Mouse (Mus musculus) MEL (cell line): ENCODE results near the gene Phf20. TPM values are rescaled to one million over a fixed set of nuclear protein-coding genes. Genes with fewer than 3 reads are reported as not detected.
A peak's percentile ranks its signal among the peaks of the same experiment; 100 is the strongest.

ENCODE experiments used
- DNase-seq: peaks from one replicate; pipeline ENCODE4 v3.0.0; 2011; ENCODE audit warnings: low read depth, low spot score
- H3K27ac ChIP-seq: 2 replicates; pipeline ENCODE4 v1.5.1; 2012; ENCODE audit warnings: low read depth, mild to moderate bottlenecking, control low read depth, low read length, moderate library complexity; ENCODE audit not compliant: control insufficient read depth
- H3K27me3 ChIP-seq, 2 experiments: fragments of 150-350 bp in 1 of 2; sonication (generic) in 1 of 2; 2 replicates each; pipeline ENCODE4 v1.6.1; 2012; ENCODE audit warnings: low read length in 2 of 2, mild to moderate bottlenecking in 2 of 2, improper control_type of control experiment in 1 of 2, moderate library complexity in 1 of 2; ENCODE audit not compliant: insufficient read depth in 2 of 2, control insufficient read depth in 1 of 2
- H3K36me3 ChIP-seq, 2 experiments: 2 replicates each; pipeline ENCODE4 v1.6.1; 2012 to 2014; ENCODE audit warnings: low read length in 2 of 2, improper control_type of control experiment in 1 of 2, inconsistent platforms in 1 of 2, mild to moderate bottlenecking in 1 of 2; ENCODE audit not compliant: insufficient read depth in 2 of 2, control insufficient read depth in 1 of 2
- H3K4me1 ChIP-seq, 2 experiments: fragments of 150-350 bp in 1 of 2; sonication (generic) in 1 of 2; 2 replicates each; pipeline ENCODE4 v1.6.1; 2012; ENCODE audit warnings: low read length in 2 of 2, improper control_type of control experiment in 1 of 2, mild to moderate bottlenecking in 1 of 2; ENCODE audit not compliant: insufficient read depth in 2 of 2, control insufficient read depth in 1 of 2
- H3K4me3 ChIP-seq, 2 experiments: fragments of 150-350 bp in 1 of 2; sonication (generic) in 1 of 2; 2 replicates each; pipeline ENCODE4 v1.5.1; 2012; ENCODE audit warnings: low read depth in 2 of 2, low read length in 2 of 2, mild to moderate bottlenecking in 2 of 2, moderate library complexity in 2 of 2, control low read depth in 1 of 2, improper control_type of control experiment in 1 of 2; ENCODE audit not compliant: control insufficient read depth in 1 of 2, insufficient read depth in 1 of 2
- H3K79me2 ChIP-seq: 2 replicates; pipeline ENCODE4 v1.6.1; 2012; ENCODE audit warnings: mild to moderate bottlenecking, low read length, moderate library complexity; ENCODE audit not compliant: control insufficient read depth, poor library complexity, insufficient read depth
- H3K9ac ChIP-seq: 2 replicates; pipeline ENCODE4 v1.6.1; 2012; ENCODE audit warnings: low read depth, mild to moderate bottlenecking, control low read depth, low read length, moderate library complexity; ENCODE audit not compliant: control insufficient read depth, poor library complexity, severe bottlenecking
- H3K9me3 ChIP-seq: fragments of 150-350 bp; sonication (generic); replicated peaks from 2 replicates; pipeline ENCODE4 v1.6.1; 2012; ENCODE audit warnings: mild to moderate bottlenecking, low read length, improper control_type of control experiment, moderate library complexity; ENCODE audit not compliant: insufficient read depth
- BHLHE40 ChIP-seq: IDR thresholded peaks from 2 replicates; pipeline ENCODE4 v1.6.1; 2012; ENCODE audit warnings: low read depth, mild to moderate bottlenecking, inconsistent platforms, low read length, improper control_type of control experiment, borderline replicate concordance
- CHD1 ChIP-seq: IDR thresholded peaks from 2 replicates; pipeline ENCODE4 v1.6.1; 2012; ENCODE audit warnings: low read depth, mild to moderate bottlenecking, inconsistent platforms, low read length, improper control_type of control experiment
- CHD2 ChIP-seq: IDR thresholded peaks from 2 replicates; pipeline ENCODE4 v1.6.1; 2011; ENCODE audit warnings: low read length, improper control_type of control experiment
- CTCF ChIP-seq, 3 experiments: IDR thresholded peaks in 2 of 3; conservative IDR thresholded peaks in 1 of 3; 2 replicates each; pipeline ENCODE4 v1.5.1; 2011 to 2012; ENCODE audit warnings: low read length in 3 of 3, low read depth in 2 of 3, mild to moderate bottlenecking in 2 of 3, improper control_type of control experiment in 1 of 3, inconsistent platforms in 1 of 3, mixed read lengths in 1 of 3, moderate library complexity in 1 of 3; ENCODE audit not compliant: control insufficient read depth in 1 of 3, insufficient read depth in 1 of 3, poor library complexity in 1 of 3, severe bottlenecking in 1 of 3
- E2F4 ChIP-seq: IDR thresholded peaks from 2 replicates; pipeline ENCODE4 v1.6.1; 2011; ENCODE audit warnings: low read depth, low read length, improper control_type of control experiment, borderline replicate concordance
- ELF1 ChIP-seq: IDR thresholded peaks from 2 replicates; pipeline ENCODE4 v1.6.1; 2014; ENCODE audit warnings: low read depth, mild to moderate bottlenecking, inconsistent platforms, low read length, improper control_type of control experiment, moderate library complexity
- ETS1 ChIP-seq: IDR thresholded peaks from 2 replicates; pipeline ENCODE4 v1.6.1; 2012; ENCODE audit warnings: low read depth, mild to moderate bottlenecking, inconsistent platforms, low read length, improper control_type of control experiment, moderate library complexity
- GABPA ChIP-seq: IDR thresholded peaks from 2 replicates; pipeline ENCODE4 v1.6.1; 2012; ENCODE audit warnings: low read depth, mild to moderate bottlenecking, inconsistent platforms, low read length, improper control_type of control experiment, moderate library complexity
- GATA1 ChIP-seq: IDR thresholded peaks from 2 replicates; pipeline ENCODE4 v1.6.1; 2011; ENCODE audit warnings: low read depth, low read length, improper control_type of control experiment
- JUND ChIP-seq: IDR thresholded peaks from 2 replicates; pipeline ENCODE4 v1.6.1; 2011; ENCODE audit warnings: low read depth, mild to moderate bottlenecking, improper control_type of control experiment, low read length
- MAFK ChIP-seq: IDR thresholded peaks from 2 replicates; pipeline ENCODE4 v1.6.1; 2011; ENCODE audit warnings: low read depth, mild to moderate bottlenecking, low read length, improper control_type of control experiment, borderline replicate concordance
- MAX ChIP-seq: IDR thresholded peaks from 2 replicates; pipeline ENCODE4 v1.6.1; 2011; ENCODE audit warnings: low read length, improper control_type of control experiment
- MAZ ChIP-seq: IDR thresholded peaks from 2 replicates; pipeline ENCODE4 v1.6.1; 2012; ENCODE audit warnings: low read depth, mild to moderate bottlenecking, inconsistent platforms, low read length, improper control_type of control experiment
- MEF2A ChIP-seq: IDR thresholded peaks from 2 replicates; pipeline ENCODE4 v1.6.1; 2014; ENCODE audit warnings: low read depth, mild to moderate bottlenecking, inconsistent platforms, low read length, improper control_type of control experiment; ENCODE audit not compliant: poor library complexity, insufficient replicate concordance, severe bottlenecking; ENCODE audit errors: extremely low read depth
- MXI1 ChIP-seq: IDR thresholded peaks from 2 replicates; pipeline ENCODE4 v1.6.1; 2011; ENCODE audit warnings: mild to moderate bottlenecking, low read depth, low read length, improper control_type of control experiment
- MYB ChIP-seq: IDR thresholded peaks from 2 replicates; pipeline ENCODE4 v1.6.1; 2011; ENCODE audit warnings: mild to moderate bottlenecking, low read depth, low read length, improper control_type of control experiment
- NELFE ChIP-seq: IDR thresholded peaks from 2 replicates; pipeline ENCODE4 v1.6.1; 2011; ENCODE audit warnings: low read depth, low read length, improper control_type of control experiment
- NRF1 ChIP-seq: IDR thresholded peaks from 2 replicates; pipeline ENCODE4 v1.6.1; 2014; ENCODE audit warnings: low read depth, mild to moderate bottlenecking, inconsistent platforms, low read length, improper control_type of control experiment, moderate library complexity; ENCODE audit not compliant: poor library complexity, insufficient read depth, severe bottlenecking
- POLR2A ChIP-seq, 2 experiments: IDR thresholded peaks; 2 replicates each; pipeline ENCODE4 v1.6.1; 2011 to 2012; ENCODE audit warnings: low read length in 2 of 2, mild to moderate bottlenecking in 2 of 2, control low read depth in 1 of 2, improper control_type of control experiment in 1 of 2, low read depth in 1 of 2, moderate library complexity in 1 of 2; ENCODE audit not compliant: control insufficient read depth in 1 of 2, insufficient read depth in 1 of 2, poor library complexity in 1 of 2
- POLR2AphosphoS2 ChIP-seq: IDR thresholded peaks from 2 replicates; pipeline ENCODE4 v1.6.1; 2011; ENCODE audit warnings: low read length, improper control_type of control experiment
- RAD21 ChIP-seq: IDR thresholded peaks from 2 replicates; pipeline ENCODE4 v1.6.1; 2011; ENCODE audit warnings: mild to moderate bottlenecking, low read depth, low read length, improper control_type of control experiment
- RCOR1 ChIP-seq: IDR thresholded peaks from 2 replicates; pipeline ENCODE4 v1.6.1; 2012; ENCODE audit warnings: low read depth, mild to moderate bottlenecking, inconsistent platforms, low read length, improper control_type of control experiment
- SMC3 ChIP-seq: IDR thresholded peaks from 2 replicates; pipeline ENCODE4 v1.6.1; 2011; ENCODE audit warnings: low read depth, low read length, improper control_type of control experiment
- TAL1 ChIP-seq: IDR thresholded peaks from 2 replicates; pipeline ENCODE4 v1.6.1; 2012; ENCODE audit warnings: mild to moderate bottlenecking, inconsistent platforms, low read length, moderate library complexity, mixed read lengths
- TBP ChIP-seq: IDR thresholded peaks from 2 replicates; pipeline ENCODE4 v1.8.0; 2011; ENCODE audit warnings: low read depth, low read length, improper control_type of control experiment
- UBTF ChIP-seq: IDR thresholded peaks from 2 replicates; pipeline ENCODE4 v1.6.1; 2012; ENCODE audit warnings: low read depth, mild to moderate bottlenecking, inconsistent platforms, low read length, improper control_type of control experiment, moderate library complexity, borderline replicate concordance; ENCODE audit not compliant: insufficient read depth
- USF2 ChIP-seq, 2 experiments: IDR thresholded peaks; 2 replicates each; pipeline ENCODE4 v1.6.1; 2011 to 2012; ENCODE audit warnings: improper control_type of control experiment in 2 of 2, low read length in 2 of 2, borderline replicate concordance in 1 of 2, inconsistent platforms in 1 of 2, low read depth in 1 of 2, mild to moderate bottlenecking in 1 of 2; ENCODE audit not compliant: insufficient read depth in 1 of 2
- ZKSCAN1 ChIP-seq: IDR thresholded peaks from 2 replicates; pipeline ENCODE4 v1.6.1; 2012; ENCODE audit warnings: low read depth, mild to moderate bottlenecking, inconsistent platforms, low read length, improper control_type of control experiment, moderate library complexity
- ZNF384 ChIP-seq: IDR thresholded peaks from 2 replicates; pipeline ENCODE4 v1.6.1; 2012; ENCODE audit warnings: low read depth, mild to moderate bottlenecking, inconsistent platforms, low read length, improper control_type of control experiment
- polyA plus RNA-seq, 2 experiments: library from polyadenylated mRNA; stranded (reverse) in 1 of 2; unstranded in 1 of 2; fragments of >175 nt in 1 of 2; fragments of >200 nt in 1 of 2; gene quantifications; 2 replicates each; pipeline versions ENCODE4 v1.2.1 to v1.2.4; 2012; ENCODE audit warnings: low replicate concordance in 2 of 2, low read depth in 1 of 2; ENCODE audit not compliant: insufficient read length in 2 of 2, insufficient read depth in 1 of 2, missing spikeins in 1 of 2
- total RNA-seq: library from RNA; depleted of rRNA; stranded (reverse); fragments of 300-350 nt; gene quantifications from 2 replicates; pipeline ENCODE4 v1.2.3, GENCODE M21; 2012

Phf20 gene
- total and polyA plus RNA-seq, 3 experiments, result 11.7 to 16.9 TPM; not detected in 1

DNA sequence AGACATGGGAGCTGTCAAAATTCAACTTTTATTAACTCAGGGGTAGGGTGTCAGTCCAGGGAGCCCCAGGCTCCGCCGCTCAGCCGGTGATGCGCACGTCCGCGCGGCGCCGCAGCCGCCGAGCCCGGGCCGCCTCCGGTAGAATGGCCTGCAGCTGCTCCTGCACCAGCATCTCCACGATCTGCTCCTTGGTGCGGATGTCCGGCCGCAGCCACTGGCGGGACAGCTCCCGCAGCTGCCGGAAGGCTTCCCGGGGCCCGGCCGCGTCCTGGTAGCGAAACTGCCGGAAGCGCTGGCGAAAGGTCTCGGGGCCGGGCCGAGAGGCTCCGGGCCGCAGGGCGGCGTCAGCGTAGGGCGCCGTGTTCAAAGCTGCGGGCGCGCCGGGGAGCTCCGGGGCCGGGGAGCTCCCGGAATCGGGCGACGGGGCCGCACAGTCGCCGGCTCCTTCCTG, 115.6 kb downstream of the Phf20 start:
- peak overlapping the region; percentile 76 for H3K27ac ChIP-seq
- no peaks in the 10 kb centered on the region for H3K27me3 ChIP-seq
- peaks cover 13% of the 10 kb centered on the region for H3K79me2 ChIP-seq
- H3K36me3 ChIP-seq, result peaks cover 0 to 6% of the 10 kb centered on the region in 2 experiments; a peak in 2 of 4 replicates
- H3K4me3 ChIP-seq, result peak overlapping the region; percentile 70 to 96
- peak overlapping the region; percentile 90 for H3K9ac ChIP-seq
- no peaks in the 10 kb centered on the region for H3K9me3 ChIP-seq
- DNase-seq, result peak; percentile 62
- TF ChIP-seq UBTF, result peak; percentile 93; the same call in 1 of the 2 replicates
- TF ChIP-seq MAX, result 0 out of 2 replicates have a peak, but pooled peaks have one; percentile 0
- 0 out of 2 replicates have a peak, but pooled peaks have one; percentile 11 for TF ChIP-seq NRF1
- peak; percentile 22; the same call in 1 of the 2 replicates for TF ChIP-seq POLR2AphosphoS2
- no peak for TF ChIP-seq TBP
- peaks cover 0 to 3% of the 10 kb centered on the region in 2 experiments; a peak in 3 of 4 replicates for H3K4me1 ChIP-seq

DNA sequence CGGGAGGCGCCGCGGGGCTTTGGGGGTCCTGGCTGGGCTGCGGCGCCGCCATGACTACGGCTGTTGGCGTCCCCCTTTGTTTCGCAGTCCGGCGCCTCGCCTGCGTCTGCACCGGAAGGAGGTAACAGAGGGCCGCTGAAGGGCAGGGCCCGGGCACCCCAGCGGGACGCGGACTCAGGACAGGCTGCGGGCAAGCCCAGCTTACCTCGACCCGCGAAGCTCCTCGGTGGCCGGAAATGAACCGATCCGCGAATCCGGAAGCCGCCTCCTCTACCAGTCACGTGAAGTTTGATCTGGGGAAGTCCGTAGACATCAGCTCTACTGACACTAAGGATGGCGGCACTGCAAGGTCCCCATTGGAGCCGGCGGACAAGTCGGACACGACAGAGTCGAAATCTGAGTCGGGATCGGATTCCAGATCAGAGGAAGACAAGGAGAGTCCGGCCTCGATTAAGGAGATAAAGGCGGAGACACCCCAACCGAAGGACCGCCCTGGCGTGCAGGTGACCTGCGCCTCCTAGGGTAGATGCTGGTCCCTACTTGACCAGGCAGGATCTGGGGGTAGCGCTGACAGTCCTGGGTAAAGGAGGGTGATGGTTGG, 116.1 kb downstream of the Phf20 start, which contains the start of the genes Cnbd2 and Scand1:
TSS of gene Cnbd2 (plus strand) at position 3 of the 601 bp plus-strand sequence.
TSS of gene Scand1 (minus strand) at position 408 of the 601 bp plus-strand sequence.
- Histone ChIP-seq H3K4me3 (peak within 1 kb of the TSS; percentile 70 to 96), H3K36me3 (peaks cover 0 to 6% of the 10 kb centered on the region in 2 experiments; a peak in 2 of 4 replicates), H3K9ac (peak within 1 kb of the TSS; percentile 90), H3K79me2 (peaks cover 13% of the 10 kb centered on the region), H3K4me1 (peaks cover 0 to 3% of the 10 kb centered on the region in 2 experiments; a peak in 3 of 4 replicates), H3K9me3 (no peaks in the 10 kb centered on the region), H3K27me3 (no peaks in the 10 kb centered on the region), H3K27ac (peak within 1 kb of the TSS; percentile 76)
- DNase-seq, result peak; percentile 92
- TF ChIP-seq RAD21 (no peak), GATA1 (no peak), ETS1 (peak; percentile 55; the same call in 1 of the 2 replicates), TAL1 (no peak), MXI1 (peak; percentile 79), GABPA (no peak), ELF1 (peak; percentile 91), NRF1 (0 out of 2 replicates have a peak, but pooled peaks have one; percentile 23), ZNF384 (no peak), CHD2 (no peak), MYB (no peak), BHLHE40 (peak; percentile 96), POLR2A (IDR thresholded peaks at IDR 0.05; ENCODE audit: control insufficient read depth in 1 of 2, insufficient read depth in 1 of 2, low read depth in 1 of 2, low read length in 2 of 2, poor library complexity in 1 of 2) (peak; percentile 83 to 91; a peak in 3 of 4 replicates), JUND (no peak), USF2 (IDR thresholded peaks at IDR 0.05; ENCODE audit: borderline replicate concordance in 1 of 2, insufficient read depth in 1 of 2, low read depth in 1 of 2, low read length in 2 of 2) (peak in 1 of 2 experiments; percentile 85; a peak in 2 of 4 replicates), RCOR1 (peak; percentile 27; the same call in 1 of the 2 replicates), NELFE (peak; percentile 89), CHD1 (no peak), MAZ (no peak), E2F4 (no peak), TBP (peak; percentile 60; the same call in 1 of the 2 replicates), SMC3 (peak; percentile 17; the same call in 1 of the 2 replicates), MAFK (no peak), ZKSCAN1 (no peak), UBTF (no peak), MEF2A (0 out of 2 replicates have a peak, but pooled peaks have one; percentile 52), CTCF (IDR thresholded peaks at IDR 0.05 in 2 of 3, conservative IDR thresholded peaks at IDR 0.05 in 1 of 3; ENCODE audit: control insufficient read depth in 1 of 3, insufficient read depth in 1 of 3, low read depth in 2 of 3, low read length in 3 of 3, poor library complexity in 1 of 3, severe bottlenecking in 1 of 3) (peak in 2 of 3 experiments; percentile 1 to 4; a peak in 1 of 6 replicates)
